Mouse (Mus musculus) intestine, postnatal 0 days (tissue): ENCODE data around the gene BC030867. TPM values are rescaled to one million over a fixed set of nuclear protein-coding genes. Genes with fewer than 3 reads are reported as not detected.

Experiments used
- ATAC-seq: fragments of 200-750 bp; cut with Nextera tagmentation; 2 replicates; pipeline ENCODE4 v1.8.0; 2017; ENCODE audit warnings: mild to moderate bottlenecking, moderate TSS enrichment, moderate library complexity
- H3K27ac ChIP-seq: fragments of 300-500 bp; sonication (generic); 2 replicates; pipeline ENCODE4 v1.5.1; 2014; ENCODE audit warnings: mild to moderate bottlenecking, low read depth, low read length, moderate library complexity
- H3K27me3 ChIP-seq: fragments of 300-500 bp; sonication (generic); replicated peaks from 2 replicates; pipeline ENCODE4 v1.6.1; 2014; ENCODE audit warnings: low read length, mixed read lengths; ENCODE audit not compliant: control insufficient read depth, insufficient read depth
- H3K36me3 ChIP-seq: fragments of 300-500 bp; sonication (generic); 2 replicates; pipeline ENCODE4 v1.6.1; 2014; ENCODE audit warnings: mild to moderate bottlenecking, moderate library complexity; ENCODE audit not compliant: control insufficient read depth, insufficient read depth
- H3K4me1 ChIP-seq: fragments of 300-500 bp; sonication (generic); replicated peaks from 2 replicates; pipeline ENCODE4 v1.6.1; 2014; ENCODE audit warnings: antibody characterized with exemption, low read length, mixed read lengths; ENCODE audit not compliant: control insufficient read depth, insufficient read depth
- H3K4me2 ChIP-seq: fragments of 300-500 bp; sonication (generic); replicated peaks from 2 replicates; pipeline ENCODE4 v1.6.1; 2014; ENCODE audit warnings: low read depth, mild to moderate bottlenecking, moderate library complexity
- H3K4me3 ChIP-seq: fragments of 300-500 bp; sonication (generic); 2 replicates; pipeline ENCODE4 v1.5.1; 2014; ENCODE audit warnings: low read depth, low read length
- H3K9ac ChIP-seq: fragments of 300-500 bp; sonication (generic); 2 replicates; pipeline ENCODE4 v1.6.1; 2014; ENCODE audit warnings: mild to moderate bottlenecking, low read depth, low read length
- H3K9me3 ChIP-seq: fragments of 300-500 bp; sonication (generic); 2 replicates; pipeline ENCODE4 v1.6.1; 2016; ENCODE audit warnings: mixed run types; ENCODE audit not compliant: control insufficient read depth
- CTCF ChIP-seq: sonication (generic); IDR thresholded peaks from 2 replicates; pipeline ENCODE4 v1.5.1; 2016; ENCODE audit warnings: low read depth, mild to moderate bottlenecking, control low read depth, antibody characterized with exemption, moderate library complexity
- WGBS: fragments of 180-500 bp; shearing (Covaris S2); extraction: QIAGEN DNeasy Blood & Tissue Kit; methylation state at CpG from one replicate; pipeline ENCODE4 v1.1.7; 2014; 5-methylcytosine and 5-hydroxymethylcytosine counted together
- polyA plus RNA-seq: library from polyadenylated mRNA; unstranded; fragments of >200 nt; fragmentation: Nextera tagmentation; extraction: Ambion mirVana; gene quantifications from 2 replicates; pipeline ENCODE4 v1.2.1, GENCODE M21; 2015

The BC030867 gene
- polyA plus RNA-seq, 1 experiment from 2014 or later: 3.4 TPM

DNA sequence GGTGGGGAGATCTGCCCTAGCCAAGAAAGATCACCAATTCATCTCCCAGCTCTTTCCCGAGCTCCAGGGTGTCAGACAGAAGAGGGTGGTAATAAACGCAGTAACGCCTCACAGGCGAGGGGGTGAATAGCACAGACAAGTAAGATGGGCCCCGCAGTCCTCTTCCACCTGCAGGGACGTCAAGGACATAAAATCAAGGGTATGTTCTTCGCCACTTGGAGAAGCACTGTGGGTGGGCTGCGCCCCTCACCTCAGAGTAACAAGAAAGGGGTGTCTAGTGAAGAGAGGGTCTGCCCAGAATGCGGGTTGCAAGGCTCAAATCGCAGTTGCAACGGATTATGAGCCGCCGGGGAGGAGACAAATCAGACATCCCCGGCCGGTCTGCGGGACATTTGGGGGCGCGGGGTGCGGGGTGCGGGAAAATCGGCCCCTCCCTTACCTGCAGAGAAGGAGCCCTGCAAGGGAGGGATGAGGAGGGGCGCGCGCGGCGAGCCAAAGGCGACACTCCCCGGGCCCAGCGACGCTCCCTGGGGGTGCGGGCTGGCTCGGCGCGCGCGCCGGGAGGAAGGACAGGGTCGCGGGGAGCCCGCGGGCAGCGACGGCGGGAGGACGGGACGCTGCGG lies 19.2 kb upstream of the BC030867 start:
- under 1% methylated on average over 38 of the region's 47 CpGs for WGBS
- Histone ChIP-seq H3K27me3 (no peaks in the 10 kb centered on the region), H3K36me3 (0 out of 2 replicates have a peak, but pooled peaks cover 4% of the 10 kb centered on the region), H3K4me2 (peak overlapping the region; percentile 90), H3K9ac (peak overlapping the region; percentile 89), H3K9me3 (no peaks in the 10 kb centered on the region), H3K4me3 (peak overlapping the region; percentile 93), H3K27ac (peak overlapping the region; percentile 82), H3K4me1 (0 out of 2 replicates have a peak, but pooled peaks cover 2% of the 10 kb centered on the region)
- ATAC-seq: peak; percentile 52
- TF ChIP-seq CTCF: peak; percentile 24; the same call in 1 of the 2 replicates

DNA sequence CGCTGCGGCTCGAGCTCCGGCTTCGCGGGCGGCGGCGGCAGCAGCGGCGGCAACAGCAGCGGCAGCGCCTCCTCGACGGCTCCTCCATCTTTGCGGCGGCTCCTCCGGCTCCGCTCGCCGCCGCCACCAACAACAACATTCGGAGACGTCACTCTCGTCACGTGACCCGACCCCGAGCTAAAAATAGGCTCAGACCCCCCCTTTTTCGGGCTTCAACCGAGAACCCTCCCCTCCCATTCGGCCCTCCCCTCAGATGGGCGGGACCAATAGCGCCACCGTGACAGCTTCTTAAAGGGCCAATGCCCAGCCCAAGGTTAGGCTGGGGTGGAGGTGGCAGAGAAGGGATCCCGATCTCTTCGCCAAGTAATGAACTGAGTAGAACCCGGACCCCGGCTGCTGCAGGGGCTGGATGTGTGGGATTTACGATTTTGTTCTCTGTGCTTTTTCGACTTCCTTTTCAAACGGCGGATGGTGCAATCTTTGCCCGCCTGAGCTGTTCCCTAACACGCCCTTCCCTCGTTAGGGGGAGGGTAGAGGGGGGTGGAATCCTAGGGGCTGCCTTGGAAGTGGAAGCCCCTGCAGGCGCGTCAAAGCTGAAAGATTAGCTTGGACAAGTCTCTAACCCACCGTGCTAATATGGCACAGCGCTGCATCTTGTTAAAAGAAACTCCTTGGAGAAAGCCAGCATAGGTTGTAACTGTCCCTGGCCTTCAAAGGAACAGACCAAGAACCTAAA lies 18.5 kb upstream of the BC030867 start, which contains the start of gene Hdac5:
Hdac5 (minus strand) TSS at position 161 of the 736 bp plus-strand sequence.
- under 1% methylated on average over 39 of the region's 49 CpGs for WGBS
- peak; percentile 89 for ATAC-seq
- TF ChIP-seq CTCF: peak; percentile 24; the same call in 1 of the 2 replicates

DNA sequence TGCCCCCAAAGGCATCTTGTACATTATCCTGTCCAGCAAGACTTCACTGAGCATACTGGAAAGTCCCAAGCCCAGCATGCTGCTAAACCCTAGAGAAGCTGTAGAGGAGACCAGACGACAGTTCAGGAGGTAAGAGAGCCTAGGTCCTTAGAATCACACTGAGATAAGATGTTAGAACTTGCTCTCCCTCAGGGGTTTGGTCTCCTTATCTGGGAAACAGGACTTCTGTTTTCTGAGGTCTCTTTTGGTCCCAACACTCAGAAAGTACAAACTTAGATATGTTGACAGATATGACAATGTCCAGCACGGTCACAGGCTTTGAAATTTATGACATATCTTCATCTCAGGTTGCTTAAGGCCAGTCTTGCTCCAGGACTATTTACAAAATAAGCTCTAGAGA lies 12.7 kb upstream of the BC030867 start:
- ATAC-seq: no peak
- 54% methylated on average over 2 of the region's 2 CpGs for WGBS

More for the DNA sequence above, 18.5 kb upstream of the BC030867 start, which contains the start of gene Hdac5:
- Histone ChIP-seq H3K4me3 (peak within 1 kb of the TSS; percentile 93), H3K4me2 (peak within 1 kb of the TSS; percentile 90), H3K9ac (peak within 1 kb of the TSS; percentile 89), H3K9me3 (no peaks in the 10 kb centered on the region), H3K4me1 (0 out of 2 replicates have a peak, but pooled peaks cover 2% of the 10 kb centered on the region), H3K27ac (peak within 1 kb of the TSS; percentile 82), H3K36me3 (0 out of 2 replicates have a peak, but pooled peaks cover 4% of the 10 kb centered on the region), H3K27me3 (no peaks in the 10 kb centered on the region)

DNA sequence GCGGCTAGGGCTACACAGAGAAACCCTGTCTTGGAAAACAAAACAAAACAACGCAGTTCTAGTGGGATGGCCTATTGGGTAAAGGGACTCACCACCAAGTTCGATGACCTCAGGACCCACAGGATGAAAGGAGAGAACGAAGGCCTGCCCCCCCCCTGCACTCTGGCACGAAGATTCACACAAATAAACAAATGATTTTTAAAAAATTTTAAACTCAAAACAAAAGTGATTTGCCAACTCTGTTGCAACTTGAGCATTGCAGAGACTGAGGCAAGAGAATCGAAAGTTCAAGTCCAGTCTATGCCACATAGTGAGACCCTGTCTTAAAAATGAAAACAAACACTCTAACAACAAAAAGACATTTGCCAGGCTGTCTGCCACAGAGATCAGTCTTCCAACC lies 8.0 kb upstream of the BC030867 start:
- ATAC-seq: no peak
- H3K4me1 ChIP-seq: 0 out of 2 replicates have a peak, but pooled peaks cover 3% of the 10 kb centered on the region
- H3K4me2 ChIP-seq: no peak overlapping the region
- H3K9ac ChIP-seq: no peak overlapping the region
- TF ChIP-seq CTCF: no peak
- no peak overlapping the region for H3K4me3 ChIP-seq
- 86% methylated on average over 6 of the region's 6 CpGs for WGBS
- no peak overlapping the region for H3K27ac ChIP-seq
- H3K36me3 ChIP-seq: no peaks in the 10 kb centered on the region
- no peaks in the 10 kb centered on the region for H3K27me3 ChIP-seq
- H3K9me3 ChIP-seq: no peaks in the 10 kb centered on the region

More for the DNA sequence above, 12.7 kb upstream of the BC030867 start:
- Histone ChIP-seq H3K9ac (no peak overlapping the region), H3K27ac (no peak overlapping the region), H3K9me3 (no peaks in the 10 kb centered on the region), H3K27me3 (no peaks in the 10 kb centered on the region), H3K4me3 (no peak overlapping the region), H3K4me1 (0 out of 2 replicates have a peak, but pooled peaks cover 2% of the 10 kb centered on the region), H3K4me2 (no peak overlapping the region), H3K36me3 (no peaks in the 10 kb centered on the region)
- no peak for TF ChIP-seq CTCF

DNA sequence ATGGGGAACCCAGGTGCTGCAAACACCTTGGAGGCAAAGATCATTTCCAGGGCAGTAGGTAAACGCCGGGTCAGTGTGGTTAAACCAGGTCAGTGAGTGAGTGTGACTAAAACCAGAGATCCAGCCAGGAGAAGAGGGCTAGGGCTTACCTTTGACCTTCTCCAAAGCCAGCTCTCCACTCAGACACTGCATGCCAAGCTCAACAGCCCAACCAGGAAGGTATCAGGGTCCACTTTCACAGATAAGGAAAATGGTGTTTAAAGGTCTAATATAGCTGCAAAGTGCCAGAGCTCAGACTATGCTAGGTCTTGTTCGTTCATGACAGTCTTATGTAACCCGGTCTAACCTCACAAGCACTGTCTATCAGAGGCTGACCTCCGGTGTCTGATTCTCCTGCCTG lies 7.4 kb upstream of the BC030867 start:
- Histone ChIP-seq H3K27ac (no peak overlapping the region), H3K27me3 (no peaks in the 10 kb centered on the region), H3K4me1 (0 out of 2 replicates have a peak, but pooled peaks cover 3% of the 10 kb centered on the region), H3K4me2 (no peak overlapping the region), H3K36me3 (no peaks in the 10 kb centered on the region), H3K9me3 (no peaks in the 10 kb centered on the region), H3K4me3 (no peak overlapping the region), H3K9ac (no peak overlapping the region)
- WGBS: 43% methylated on average over 5 of the region's 5 CpGs
- peak; percentile 90 for ATAC-seq
- TF ChIP-seq CTCF: 0 out of 2 replicates have a peak, but pooled peaks have one; percentile 39

DNA sequence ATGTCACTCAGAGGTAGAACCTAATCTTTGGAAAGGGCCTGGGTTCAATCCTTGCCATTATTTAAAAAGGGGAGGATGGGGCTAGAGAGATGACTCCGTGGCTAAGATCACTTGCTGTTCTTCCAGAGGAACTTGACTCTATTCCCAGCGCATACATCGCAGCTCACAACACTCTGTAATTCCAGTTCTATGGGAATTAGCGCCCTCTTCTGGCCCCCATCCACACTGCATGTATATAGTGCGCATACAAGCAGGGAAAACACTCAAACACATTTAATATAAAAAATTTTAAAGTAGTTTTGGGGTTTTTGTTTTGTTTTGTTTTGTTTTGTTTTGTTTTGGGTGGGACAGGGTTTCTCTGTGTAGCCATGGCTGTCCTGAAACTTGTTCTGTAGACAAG lies 6.8 kb upstream of the BC030867 start:
- TF ChIP-seq CTCF: peak; percentile 58
- Histone ChIP-seq H3K4me3 (no peak overlapping the region), H3K4me2 (no peak overlapping the region), H3K36me3 (no peaks in the 10 kb centered on the region), H3K27me3 (no peaks in the 10 kb centered on the region), H3K9ac (no peak overlapping the region), H3K27ac (no peak overlapping the region), H3K9me3 (no peaks in the 10 kb centered on the region), H3K4me1 (0 out of 2 replicates have a peak, but pooled peaks cover 3% of the 10 kb centered on the region)
- WGBS: 63% methylated on average over 5 of the region's 5 CpGs
- ATAC-seq: no peak
